Mouse (Mus musculus) layer of hippocampus, adult 9-10 months (tissue): ENCODE data around the gene Fam184a.

ENCODE experiments used
- DNase-seq: peaks from one replicate; pipeline ENCODE4 v3.0.0; 2022; ENCODE audit warnings: low spot score

Fam184a gene

DNA sequence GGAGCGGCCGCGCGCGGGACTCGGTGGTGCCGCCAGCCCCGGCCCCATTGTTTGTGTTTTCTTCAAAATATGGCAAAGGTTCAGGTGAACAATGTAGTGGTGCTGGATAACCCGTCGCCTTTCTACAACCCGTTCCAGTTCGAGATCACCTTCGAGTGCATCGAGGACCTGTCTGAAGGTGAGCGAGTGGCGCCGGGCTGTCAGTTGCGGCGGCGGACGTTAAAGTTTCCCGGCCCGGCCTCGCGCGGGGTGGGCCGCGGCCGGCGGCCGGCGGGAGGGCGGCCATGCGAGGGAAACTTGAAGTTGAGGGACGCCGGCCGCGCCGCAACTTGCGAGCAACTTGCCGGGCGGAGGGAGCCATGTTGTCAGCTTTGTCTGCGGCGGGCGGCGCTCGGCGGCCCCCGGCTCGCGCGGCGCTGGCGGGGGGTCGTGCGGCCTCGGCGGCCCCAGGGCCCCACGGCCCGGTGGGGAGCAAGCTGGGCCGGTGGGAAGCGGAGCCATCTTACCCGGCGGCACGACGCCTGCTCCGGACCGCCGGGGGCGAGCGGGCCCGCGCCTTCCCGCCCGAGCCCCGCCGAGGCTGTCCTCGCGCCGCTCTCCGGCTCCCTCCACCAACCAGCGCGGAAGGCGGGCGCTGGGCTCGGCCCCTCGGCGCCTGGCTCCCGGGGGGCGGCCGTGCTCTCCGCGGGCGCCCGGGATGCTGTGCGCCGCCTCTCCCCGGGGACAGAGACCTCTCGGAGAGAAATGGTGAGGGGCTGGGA is 153.6 kb downstream of the Fam184a start:
- no peak for DNase-seq

GRCm38 (mm10) chr10:53596677-53597120 is 154.2 kb downstream of the Fam184a start, which contains the start of gene Asf1a:
TSS of gene Asf1a (plus strand) at chr10:53596757.
- peak; percentile 83 for DNase-seq

DNA sequence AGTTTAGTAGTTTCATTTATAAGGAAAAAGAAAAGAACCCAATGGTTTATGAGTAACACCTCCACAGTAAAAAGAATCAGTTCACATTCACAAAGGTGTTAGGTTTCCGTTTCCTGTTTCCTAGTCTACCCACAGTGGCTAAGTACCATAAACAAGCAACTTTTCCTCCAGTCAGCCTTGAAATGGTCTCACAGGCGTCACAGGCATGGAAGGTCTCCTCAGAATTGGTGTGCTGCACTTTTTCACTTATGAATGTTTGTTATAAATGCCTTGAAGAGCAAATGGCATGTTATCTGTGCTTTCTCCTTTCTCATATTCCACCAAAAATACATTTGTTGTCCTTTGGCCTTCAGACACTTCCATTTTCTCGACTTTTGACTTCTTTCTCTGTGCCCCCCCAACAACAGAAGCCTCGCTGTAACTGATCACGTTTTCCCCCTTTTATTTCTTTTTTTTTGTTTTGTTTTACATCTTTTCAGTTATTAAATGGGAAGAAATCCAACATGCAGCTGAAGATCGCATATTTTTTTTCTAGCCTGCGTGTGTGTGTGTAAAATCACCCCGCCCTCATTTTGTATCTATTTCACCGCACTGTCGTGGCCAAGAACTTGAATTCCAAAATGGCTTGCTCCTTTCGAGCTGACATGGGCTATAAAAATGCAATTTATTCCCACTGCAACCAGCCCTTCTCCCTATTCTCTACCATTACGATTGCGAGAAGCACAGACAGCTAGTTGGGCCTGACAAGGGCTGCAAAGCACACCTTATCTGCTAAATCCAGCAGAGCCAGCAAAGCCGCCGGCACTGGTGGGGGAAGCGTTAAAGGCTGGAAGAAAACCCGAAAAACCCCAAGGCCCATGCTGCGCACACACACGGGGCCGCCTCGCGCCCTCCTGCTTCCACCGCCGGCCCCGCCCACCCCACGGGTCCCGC is 154.9 kb downstream of the Fam184a start:
- DNase-seq = peak; percentile 55

- no peak for DNase-seq
Observed at GRCm38 (mm10) chr10:53585777-53586176, 165.1 kb downstream of the Fam184a start.
